Mouse (Mus musculus) heart, postnatal 0 days (tissue): ENCODE data around the gene Il2rb. TPM values are rescaled to one million over a fixed set of nuclear protein-coding genes. Genes with fewer than 3 reads are reported as not detected.

Experiments
- ATAC-seq: fragments of 200-750 bp; cut with Nextera tagmentation; 2 replicates; pipeline ENCODE4 v1.8.0; 2017; ENCODE audit warnings: low read depth, moderate number of reproducible peaks, moderate library complexity; ENCODE audit not compliant: insufficient read depth
- DNase-seq: peaks from one replicate; pipeline ENCODE4 v3.0.0-alpha.2; 2016; ENCODE audit warnings: low spot score
- H3K27ac ChIP-seq: fragments of 300-500 bp; sonication (generic); 2 replicates; pipeline ENCODE4 v1.5.1; 2014; ENCODE audit warnings: low read depth, mild to moderate bottlenecking
- H3K27me3 ChIP-seq: fragments of 300-500 bp; sonication (generic); 2 replicates; pipeline ENCODE4 v1.6.1; 2014; ENCODE audit warnings: low read length, mixed read lengths; ENCODE audit not compliant: control insufficient read depth, insufficient read depth
- H3K36me3 ChIP-seq: fragments of 300-500 bp; sonication (generic); replicated peaks from 2 replicates; pipeline ENCODE4 v1.6.1; 2014; ENCODE audit warnings: low read length, mixed read lengths; ENCODE audit not compliant: control insufficient read depth, insufficient read depth
- H3K4me1 ChIP-seq: fragments of 300-500 bp; sonication (generic); 2 replicates; pipeline ENCODE4 v1.6.1; 2014; ENCODE audit warnings: antibody characterized with exemption; ENCODE audit not compliant: control insufficient read depth, insufficient read depth
- H3K4me2 ChIP-seq: fragments of 300-500 bp; sonication (generic); 2 replicates; pipeline ENCODE4 v1.6.1; 2014; ENCODE audit warnings: low read depth, mild to moderate bottlenecking, low read length, moderate library complexity
- H3K4me3 ChIP-seq: fragments of 300-500 bp; sonication (generic); 2 replicates; pipeline ENCODE4 v1.5.1; 2014; ENCODE audit warnings: low read depth, low read length
- H3K9ac ChIP-seq: fragments of 300-500 bp; sonication (generic); replicated peaks from 2 replicates; pipeline ENCODE4 v1.6.1; 2014; ENCODE audit warnings: low read depth, low read length, mixed read lengths
- H3K9me3 ChIP-seq: fragments of 300-500 bp; sonication (generic); replicated peaks from 2 replicates; pipeline ENCODE4 v1.6.1; 2016; ENCODE audit warnings: low read length; ENCODE audit not compliant: control insufficient read depth
- CTCF ChIP-seq: IDR thresholded peaks from 2 replicates; pipeline ENCODE4 v1.5.1; 2016; ENCODE audit warnings: antibody characterized with exemption, control low read depth, low read depth
- EP300 ChIP-seq: IDR thresholded peaks from 2 replicates; pipeline ENCODE4 v1.6.1; 2016; ENCODE audit warnings: antibody characterized with exemption, low read depth
- WGBS: fragments of 180-500 bp; shearing (Covaris S2); extraction: QIAGEN DNeasy Blood & Tissue Kit; methylation state at CpG from one replicate; pipeline ENCODE4 v1.1.7; 2014; 5-methylcytosine and 5-hydroxymethylcytosine counted together
- polyA plus RNA-seq: library from polyadenylated mRNA; unstranded; fragments of >200 nt; fragmentation: Nextera tagmentation; extraction: Ambion mirVana; gene quantifications from 2 replicates; pipeline ENCODE4 v1.2.1, GENCODE M21; 2015
- total RNA-seq: library from RNA; depleted of rRNA; stranded (reverse); fragments of >200 nt; gene quantifications from 2 replicates; pipeline ENCODE4 v1.2.3, GENCODE M21; 2014; ENCODE audit warnings: low replicate concordance

The Il2rb gene
- total and polyA plus RNA-seq, 2 experiments from 2014 or later = 0.08 TPM; not detected in 1

- Histone ChIP-seq H3K4me1 (peaks cover 16% of the 10 kb centered on the region; the same call in 1 of the 2 replicates), H3K27me3 (no peaks in the 10 kb centered on the region), H3K27ac (peak overlapping the region; percentile 50), H3K9ac (no peak overlapping the region), H3K9me3 (no peaks in the 10 kb centered on the region), H3K36me3 (peaks cover 10% of the 10 kb centered on the region; the same call in 1 of the 2 replicates), H3K4me2 (no peak overlapping the region), H3K4me3 (no peak overlapping the region)
- DNase-seq (peak; percentile 41), ATAC-seq (peak; percentile 77)
- peak; percentile 1; the same call in 1 of the 2 replicates for TF ChIP-seq CTCF
- TF ChIP-seq EP300 = peak; percentile 87; the same call in 1 of the 2 replicates
- WGBS = 55% methylated on average over 13 of the region's 13 CpGs
Observed at GRCm38 (mm10) chr15:78520112-78520715, 25.1 kb upstream of the Il2rb start.

GRCm38 (mm10) chr15:78518221-78518620, 23.1 kb upstream of the Il2rb start:
- no peak for TF ChIP-seq EP300
- TF ChIP-seq CTCF = no peak
- H3K9ac ChIP-seq = no peak overlapping the region
- H3K4me1 ChIP-seq = peaks cover 16% of the 10 kb centered on the region; the same call in 1 of the 2 replicates
- 37% methylated on average over 7 of the region's 7 CpGs for WGBS
- no peak overlapping the region for H3K4me3 ChIP-seq
- DNase-seq (no peak), ATAC-seq (no peak)
- no peak overlapping the region for H3K27ac ChIP-seq
- H3K9me3 ChIP-seq = no peaks in the 10 kb centered on the region
- H3K4me2 ChIP-seq = no peak overlapping the region
- H3K27me3 ChIP-seq = no peaks in the 10 kb centered on the region
- H3K36me3 ChIP-seq = no peaks in the 10 kb centered on the region

- no peak overlapping the region for H3K27ac ChIP-seq
- no peaks in the 10 kb centered on the region for H3K36me3 ChIP-seq
- no peak for DNase-seq
- peaks cover 15% of the 10 kb centered on the region; the same call in 1 of the 2 replicates for H3K4me1 ChIP-seq
- H3K9me3 ChIP-seq = no peaks in the 10 kb centered on the region
- no peak overlapping the region for H3K9ac ChIP-seq
- ATAC-seq = no peak
- no peak overlapping the region for H3K4me2 ChIP-seq
- no peak for TF ChIP-seq EP300
- no peak for TF ChIP-seq CTCF
- H3K27me3 ChIP-seq = no peaks in the 10 kb centered on the region
- WGBS = 74% methylated on average over 6 of the region's 6 CpGs
- no peak overlapping the region for H3K4me3 ChIP-seq
Observed at GRCm38 (mm10) chr15:78515759-78516158, 20.7 kb upstream of the Il2rb start.

- DNase-seq (peak; percentile 70), ATAC-seq (peak; percentile 63)
- H3K27me3 ChIP-seq = no peaks in the 10 kb centered on the region
- no peaks in the 10 kb centered on the region for H3K36me3 ChIP-seq
- H3K27ac ChIP-seq = no peak overlapping the region
- WGBS = 25% methylated on average over 7 of the region's 7 CpGs
- no peak overlapping the region for H3K9ac ChIP-seq
- peaks cover 9% of the 10 kb centered on the region; the same call in 1 of the 2 replicates for H3K4me1 ChIP-seq
- no peak overlapping the region for H3K4me3 ChIP-seq
- no peak for TF ChIP-seq EP300
- TF ChIP-seq CTCF = peak; percentile 95
- H3K4me2 ChIP-seq = no peak overlapping the region
- H3K9me3 ChIP-seq = no peaks in the 10 kb centered on the region
Observed at GRCm38 (mm10) chr15:78514393-78515146, 19.5 kb upstream of the Il2rb start.

- Histone ChIP-seq H3K4me1 (peaks cover 7% of the 10 kb centered on the region), H3K27ac (no peak overlapping the region), H3K9me3 (no peaks in the 10 kb centered on the region), H3K27me3 (no peaks in the 10 kb centered on the region), H3K36me3 (no peaks in the 10 kb centered on the region), H3K4me3 (no peak overlapping the region), H3K4me2 (no peak overlapping the region), H3K9ac (no peak overlapping the region)
- WGBS = 83% methylated on average over 14 of the region's 14 CpGs
- DNase-seq = no peak
- no peak for ATAC-seq
- TF ChIP-seq CTCF (no peak), EP300 (no peak)
Observed at GRCm38 (mm10) chr15:78513019-78513418, 17.9 kb upstream of the Il2rb start.
